Mouse (Mus musculus): ENCODE measurements around the gene Vps13d.

DNA sequence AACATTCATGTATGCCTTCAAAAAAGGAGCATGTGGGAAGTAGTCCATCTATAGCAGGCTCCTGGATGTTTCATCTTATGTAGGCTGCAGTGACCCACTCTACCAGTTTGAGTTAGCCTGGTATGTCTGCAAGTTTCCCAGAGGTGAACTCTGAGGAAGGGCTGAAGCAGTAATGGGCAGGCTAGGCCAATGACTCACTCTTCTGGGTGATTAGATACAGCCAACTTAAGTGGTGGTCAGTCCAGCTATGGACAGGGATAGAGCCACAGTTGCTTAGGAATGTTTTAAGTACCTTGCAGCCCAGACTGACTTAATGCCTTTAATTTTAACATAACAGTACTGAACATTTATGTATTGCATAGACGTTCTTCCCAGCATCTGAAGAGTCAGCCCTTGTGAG, 192.1 kb downstream of the Vps13d start:
- TF ChIP-seq EP300 (IDR thresholded peaks at IDR 0.05; ENCODE audit: low read depth) (no peak), CTCF (IDR thresholded peaks at IDR 0.05; ENCODE audit: low read depth) (no peak)
